ENCODE assay signal across 8 mouse cellular contexts in genomic region chr10:89442640-89443039, GRCm38 (mm10). TPM values are rescaled to one million over a fixed set of nuclear protein-coding genes. Genes with fewer than 3 reads are reported as not detected.
A peak's percentile ranks its signal among the peaks of the same experiment; 100 is the strongest.
DNase-seq lines count a peak whose midpoint lies in the region; ATAC-seq and TF ChIP-seq lines count a peak whose summit lies in the region.

No protein-coding gene starts in this region.

- peak overlapping the region; percentile 78 for H3K4me3 ChIP-seq in heart, embryonic 10.5 days
- H3K4me3 ChIP-seq in MEL (ENCODE audit: control insufficient read depth in 1 of 2, insufficient read depth in 1 of 2, low read depth in 2 of 2, low read length in 2 of 2) = peak overlapping the region; percentile 79 to 87
- peak overlapping the region; percentile 97 for H3K4me3 ChIP-seq in macrophage (ENCODE audit: inconsistent target)

- TF ChIP-seq EP300 in MEL (IDR thresholded peaks at IDR 0.05; ENCODE audit: low read depth in 1 of 2, low read length in 2 of 2) = no peak

- H3K36me3 ChIP-seq in heart, embryonic 10.5 days = peaks cover 9% of the 10 kb centered on the region; the same call in 1 of the 2 replicates
- H3K36me3 ChIP-seq in MEL (ENCODE audit: control insufficient read depth in 1 of 2, insufficient read depth in 2 of 2, low read length in 2 of 2) = peaks cover 0 to 2% of the 10 kb centered on the region in 2 experiments; a peak in 1 of 4 replicates
- H3K36me3 ChIP-seq in macrophage (ENCODE audit: inconsistent target) = peaks cover 30% of the 10 kb centered on the region

- no peaks in the 10 kb centered on the region for H3K27me3 ChIP-seq in heart, embryonic 10.5 days (ENCODE audit: insufficient read depth, poor library complexity, severe bottlenecking)
- H3K27me3 ChIP-seq in MEL (ENCODE audit: control insufficient read depth in 1 of 2, insufficient read depth in 2 of 2, low read length in 2 of 2) = no peaks in the 10 kb centered on the region

- peak overlapping the region; percentile 62 for H3K9ac ChIP-seq in MEL (ENCODE audit: control insufficient read depth, low read depth, low read length, poor library complexity, severe bottlenecking)

- intact Hi-C loops in heart, postnatal 36 days (cut with DNase I) = loop anchor here (10.0 kb wide), 1 partner anchor 292 kb away; the partner anchor contains the start of gene Actr6

- peak; percentile 13; the same call in 1 of the 2 replicates for ATAC-seq in granulocyte monocyte progenitor cell, adult 5-6 weeks (replicated peaks; ENCODE audit: poor library complexity, severe bottlenecking)

- peak overlapping the region; percentile 93 for H3K27ac ChIP-seq in heart, embryonic 10.5 days
- peak overlapping the region; percentile 10; the same call in 1 of the 2 replicates for H3K27ac ChIP-seq in MEL (ENCODE audit: control insufficient read depth, low read depth, low read length)
- H3K27ac ChIP-seq in macrophage = peak overlapping the region; percentile 100

- peaks cover 31% of the 10 kb centered on the region for H3K4me1 ChIP-seq in heart, embryonic 10.5 days
- H3K4me1 ChIP-seq in MEL (ENCODE audit: control insufficient read depth in 1 of 2, insufficient read depth in 2 of 2, low read length in 2 of 2) = peaks cover 3 to 9% of the 10 kb centered on the region in 2 experiments

- 30% methylated on average over 4 of the region's 4 CpGs for WGBS in heart, embryonic 10.5 days
- WGBS in macrophage (ENCODE audit: missing documents) = 2% methylated on average over 4 of the region's 4 CpGs

- TF ChIP-seq RAD21 in MEL (IDR thresholded peaks at IDR 0.05; ENCODE audit: low read depth, low read length) = no peak

- no peak for TF ChIP-seq POLR2A in MEL (IDR thresholded peaks at IDR 0.05; ENCODE audit: control insufficient read depth in 1 of 2, insufficient read depth in 1 of 2, low read depth in 1 of 2, low read length in 2 of 2, poor library complexity in 1 of 2)

- H3K79me2 ChIP-seq in MEL (ENCODE audit: control insufficient read depth, insufficient read depth, low read length, poor library complexity) (peaks cover 1% of the 10 kb centered on the region; the same call in 1 of the 2 replicates), macrophage (ENCODE audit: inconsistent target) (peaks cover 51% of the 10 kb centered on the region)

- no peaks in the 10 kb centered on the region for H3K9me3 ChIP-seq in heart, embryonic 10.5 days
- H3K9me3 ChIP-seq in MEL (replicated peaks; ENCODE audit: insufficient read depth, low read length) = no peaks in the 10 kb centered on the region

- no peak for TF ChIP-seq CTCF in MEL (IDR thresholded peaks at IDR 0.05 in 2 of 3, conservative IDR thresholded peaks at IDR 0.05 in 1 of 3; ENCODE audit: control insufficient read depth in 1 of 3, insufficient read depth in 1 of 3, low read depth in 2 of 3, low read length in 3 of 3, poor library complexity in 1 of 3, severe bottlenecking in 1 of 3)

- no peak for DNase-seq in heart, embryonic 10.5 days (ENCODE audit: low spot score)
- DNase-seq in heart, postnatal 36 days = no peak
- DNase-seq in MEL (ENCODE audit: low read depth, low spot score) = peak; percentile 40
- DNase-seq in urinary bladder, postnatal 10 days (ENCODE audit: low spot score) = no peak
- no peak for DNase-seq in spleen, adult 12 weeks (ENCODE audit: low spot score)
- DNase-seq in ovary, postnatal 14 days (ENCODE audit: low spot score) = no peak

TF ChIP-seq in MEL, 35 proteins besides CTCF, POLR2A, EP300 and RAD21:
- TF ChIP-seq ETS1 (IDR thresholded peaks at IDR 0.05; ENCODE audit: low read depth, low read length) = 0 out of 2 replicates have a peak, but pooled peaks have one; percentile 41
- no peak for TF ChIP-seq MAZ (IDR thresholded peaks at IDR 0.05; ENCODE audit: low read depth, low read length)
- no peak for TF ChIP-seq NELFE (IDR thresholded peaks at IDR 0.05; ENCODE audit: low read depth, low read length)
- peak; percentile 31; the same call in 1 of the 2 replicates for TF ChIP-seq MAFK (IDR thresholded peaks at IDR 0.05; ENCODE audit: borderline replicate concordance, low read depth, low read length)
- peak; percentile 72 for TF ChIP-seq USF1 (IDR thresholded peaks at IDR 0.05; ENCODE audit: low read depth, low read length)
- TF ChIP-seq TAL1 (IDR thresholded peaks at IDR 0.05; ENCODE audit: low read length) = no peak
- TF ChIP-seq KAT2A (conservative IDR thresholded peaks at IDR 0.05; ENCODE audit: low read depth, low read length) = no peak
TF ChIP-seq in MEL: peak in this region for 3.

RNA-seq across cellular contexts. Expression of gene Gas2l3, which starts 1.1 kb away (rescaled TPM):
- 12.1 and 21.9 TPM in 2 replicates for polyA plus RNA-seq in heart, embryonic 10.5 days (2016; fragmentation: Nextera tagmentation; extraction: Ambion mirVana)
- 1 to 10 TPM; 2.2 to 2.4 TPM for total RNA-seq in heart, postnatal 36 days (2021)
- 2.9 and 3.4 TPM in 2 replicates for total RNA-seq in MEL (2012; rRNA removed)
- polyA plus RNA-seq in MEL (2012; ENCODE audit: insufficient read depth in 1 of 2, insufficient read length in 2 of 2, low read depth in 1 of 2, low replicate concordance in 2 of 2, missing spikeins in 1 of 2) (1 to 10 TPM in 1 of 2 experiments, not detected in 1; 3.7 TPM), macrophage (2018) (20.4 to 29.3 TPM (median 24.3 TPM) in 3 replicates)
- 13.0 and 17.0 TPM in 2 replicates for total RNA-seq in granulocyte monocyte progenitor cell, adult 5-6 weeks (2014; fragmentation: Nextera tagmentation)
- 29.4 and 30.9 TPM in 2 replicates for total RNA-seq in granulocyte monocyte progenitor cell, adult 5-6 weeks (2017)
- 100 to 1,000 TPM in 16 of 26 experiments, 10 to 100 TPM in 10; 57.6 to 249 (median 107) TPM for total RNA-seq in macrophage (2018; cell fraction: chromatin; rRNA removed)
- total RNA-seq in macrophage (2018; cell fraction: cytosol; rRNA removed) = 10 to 100 TPM; 17.8 to 68.4 (median 28.2) TPM
- total RNA-seq in macrophage (2018; cell fraction: nucleus; rRNA removed) = 100 to 1,000 TPM in 10 of 26 experiments, 10 to 100 TPM in 16; 33.0 to 169 (median 75.3) TPM

Comparison
In these comparisons a context has a peak if more than half of its experiments do, and no peak if none do; other contexts are left out.
1. H3K27ac ChIP-seq: peak in every context shown above with its lines; median percentile 100 in macrophage; 93 in heart, embryonic 10.5 days; 10 in MEL.